Mouse (Mus musculus) midbrain, embryonic 15.5 days (tissue): ENCODE results near the gene Smndc1. TPM values are rescaled to one million over a fixed set of nuclear protein-coding genes. Genes with fewer than 3 reads are reported as not detected.

Experiments used
- ATAC-seq: fragments of 200-750 bp; cut with Nextera tagmentation; replicated peaks from 2 replicates; pipeline ENCODE4 v1.8.0; 2017; ENCODE audit warnings: moderate TSS enrichment
- H3K27ac ChIP-seq: fragments of 300-500 bp; sonication (generic); 2 replicates; pipeline ENCODE4 v1.5.1; 2015; ENCODE audit warnings: mild to moderate bottlenecking, inconsistent platforms
- H3K27me3 ChIP-seq: fragments of 300-500 bp; sonication (generic); replicated peaks from 2 replicates; pipeline ENCODE4 v1.6.1; 2015; ENCODE audit warnings: inconsistent platforms
- H3K36me3 ChIP-seq: fragments of 300-500 bp; sonication (generic); replicated peaks from 2 replicates; pipeline ENCODE4 v1.6.1; 2015; ENCODE audit warnings: inconsistent platforms
- H3K4me1 ChIP-seq: fragments of 300-500 bp; sonication (generic); 2 replicates; pipeline ENCODE4 v1.6.1; 2015; ENCODE audit warnings: inconsistent platforms
- H3K4me2 ChIP-seq: fragments of 300-500 bp; sonication (generic); 2 replicates; pipeline ENCODE4 v1.6.1; 2015; ENCODE audit warnings: inconsistent platforms, mild to moderate bottlenecking, moderate library complexity
- H3K4me3 ChIP-seq: fragments of 300-500 bp; sonication (generic); 2 replicates; pipeline ENCODE4 v1.5.1; 2015; ENCODE audit warnings: mild to moderate bottlenecking, inconsistent platforms
- H3K9ac ChIP-seq: fragments of 300-500 bp; sonication (generic); 2 replicates; pipeline ENCODE4 v1.6.1; 2015; ENCODE audit warnings: mild to moderate bottlenecking, inconsistent platforms
- H3K9me3 ChIP-seq: fragments of 300-500 bp; sonication (generic); 2 replicates; pipeline ENCODE4 v1.6.1; 2016; ENCODE audit warnings: inconsistent platforms
- WGBS: fragments of 180-500 bp; shearing (Covaris S2); methylation state at CpG from one replicate; pipeline ENCODE4 v1.1.7; 2015; ENCODE audit warnings: mixed read lengths; 5-methylcytosine and 5-hydroxymethylcytosine counted together
- polyA plus RNA-seq: library from polyadenylated mRNA; unstranded; fragments of >200 nt; fragmentation: Nextera tagmentation; extraction: Ambion mirVana; gene quantifications from 2 replicates; pipeline ENCODE4 v1.2.1, GENCODE M21; 2015

Gene Smndc1
- polyA plus RNA-seq, 1 experiment from 2014 or later, result 31.9 TPM

DNA sequence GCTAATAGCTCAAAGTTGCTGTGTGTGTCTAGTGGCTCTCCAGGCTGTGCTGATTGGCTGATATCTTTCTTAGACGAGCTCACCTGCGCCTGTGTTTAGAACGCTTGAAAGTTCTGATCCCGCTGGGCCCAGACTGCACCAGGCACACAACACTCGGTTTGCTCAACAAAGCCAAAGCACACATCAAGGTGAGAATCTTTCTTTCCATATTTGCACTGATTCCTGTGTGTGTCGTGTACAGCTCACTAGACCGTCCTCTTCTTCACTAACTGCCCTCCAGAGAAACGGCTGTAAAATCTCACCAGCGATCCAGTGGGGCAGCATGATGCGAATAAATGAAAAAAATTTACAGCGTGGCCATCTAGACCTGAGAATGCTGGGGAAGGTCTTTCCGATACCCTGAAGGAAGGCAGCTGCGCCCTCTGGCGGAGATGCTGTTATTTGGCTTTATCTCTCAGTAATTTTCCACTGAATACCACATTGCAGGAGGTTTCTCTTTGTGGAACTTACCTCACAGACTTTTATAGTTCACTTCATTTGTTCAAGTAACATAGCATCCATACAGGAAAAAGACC, 20.8 kb downstream of the Smndc1 start:
- peak; percentile 62 for ATAC-seq
- WGBS, result 35% methylated on average over 14 of the region's 14 CpGs
- no peak overlapping the region for H3K9ac ChIP-seq
- H3K36me3 ChIP-seq, result peaks cover 2% of the 10 kb centered on the region; the same call in 1 of the 2 replicates
- peaks cover 11% of the 10 kb centered on the region for H3K4me1 ChIP-seq
- H3K27me3 ChIP-seq, result no peaks in the 10 kb centered on the region
- H3K4me3 ChIP-seq, result no peak overlapping the region
- no peaks in the 10 kb centered on the region for H3K9me3 ChIP-seq
- H3K4me2 ChIP-seq, result no peak overlapping the region
- no peak overlapping the region for H3K27ac ChIP-seq

DNA sequence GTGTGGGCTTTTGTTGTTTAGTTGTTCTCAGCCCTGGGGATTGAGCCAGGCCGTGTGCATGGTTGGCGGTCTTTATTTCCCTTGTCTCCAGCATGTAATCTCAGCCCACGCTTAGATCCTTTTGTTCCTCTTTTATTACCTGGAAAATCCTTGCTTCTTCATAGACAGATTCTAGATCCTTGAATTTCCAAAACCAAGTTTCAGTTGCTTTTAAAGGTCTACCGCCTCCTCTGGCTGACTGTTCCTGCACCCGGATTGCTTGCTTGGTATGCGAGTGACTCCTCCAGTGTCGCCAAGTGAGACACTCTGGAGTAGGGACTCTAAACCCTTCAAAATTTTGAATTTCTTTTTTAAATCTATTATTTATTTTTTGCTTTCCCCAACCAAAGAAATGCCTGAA, 23.5 kb downstream of the Smndc1 start:
- H3K9me3 ChIP-seq, result no peaks in the 10 kb centered on the region
- peaks cover 11% of the 10 kb centered on the region for H3K4me1 ChIP-seq
- no peaks in the 10 kb centered on the region for H3K27me3 ChIP-seq
- WGBS, result 60% methylated on average over 7 of the region's 7 CpGs
- no peak overlapping the region for H3K9ac ChIP-seq
- H3K4me2 ChIP-seq, result no peak overlapping the region
- no peaks in the 10 kb centered on the region; the same call in 1 of the 2 replicates for H3K36me3 ChIP-seq
- no peak overlapping the region for H3K27ac ChIP-seq
- no peak overlapping the region for H3K4me3 ChIP-seq
- ATAC-seq, result no peak

DNA sequence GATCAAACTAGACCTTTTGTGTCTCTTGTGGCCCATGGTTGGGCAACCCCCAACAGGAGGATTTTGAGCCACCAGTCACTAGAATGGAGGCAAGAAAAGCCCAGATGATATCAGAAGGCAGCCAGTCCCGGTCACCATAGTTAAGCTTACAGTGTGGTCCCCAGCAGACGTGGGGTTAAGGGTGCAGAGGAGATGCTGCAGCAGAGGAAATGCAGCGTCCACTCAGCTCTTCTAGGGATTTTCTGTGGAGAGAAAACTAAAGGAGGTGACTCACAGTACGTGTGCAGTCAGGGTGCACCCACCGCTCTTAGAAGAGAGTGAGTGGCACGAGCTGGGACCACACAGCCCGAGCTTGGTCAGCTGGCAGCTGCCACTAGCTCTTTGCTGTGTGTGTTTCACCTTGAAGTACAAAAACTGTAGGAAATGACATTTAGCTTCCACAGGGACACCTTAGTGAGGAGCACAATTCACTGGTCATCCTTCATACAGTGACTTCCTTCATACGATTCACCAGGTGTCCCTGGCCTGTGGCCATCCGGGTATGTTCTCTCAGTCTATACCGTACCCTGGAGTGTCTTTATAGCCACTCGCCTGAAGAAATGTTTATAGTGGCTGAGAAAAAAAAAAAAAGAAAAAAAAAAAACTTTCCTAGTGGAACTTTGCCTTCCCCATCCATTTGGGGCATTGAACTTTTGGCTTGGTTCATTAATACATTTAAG, 24.2 kb downstream of the Smndc1 start:
- no peaks in the 10 kb centered on the region for H3K9me3 ChIP-seq
- no peaks in the 10 kb centered on the region for H3K27me3 ChIP-seq
- no peak overlapping the region for H3K9ac ChIP-seq
- H3K36me3 ChIP-seq, result no peaks in the 10 kb centered on the region; the same call in 1 of the 2 replicates
- H3K4me1 ChIP-seq, result peaks cover 11% of the 10 kb centered on the region
- no peak overlapping the region for H3K4me3 ChIP-seq
- no peak for ATAC-seq
- 83% methylated on average over 11 of the region's 11 CpGs for WGBS
- no peak overlapping the region for H3K4me2 ChIP-seq
- no peak overlapping the region for H3K27ac ChIP-seq

DNA sequence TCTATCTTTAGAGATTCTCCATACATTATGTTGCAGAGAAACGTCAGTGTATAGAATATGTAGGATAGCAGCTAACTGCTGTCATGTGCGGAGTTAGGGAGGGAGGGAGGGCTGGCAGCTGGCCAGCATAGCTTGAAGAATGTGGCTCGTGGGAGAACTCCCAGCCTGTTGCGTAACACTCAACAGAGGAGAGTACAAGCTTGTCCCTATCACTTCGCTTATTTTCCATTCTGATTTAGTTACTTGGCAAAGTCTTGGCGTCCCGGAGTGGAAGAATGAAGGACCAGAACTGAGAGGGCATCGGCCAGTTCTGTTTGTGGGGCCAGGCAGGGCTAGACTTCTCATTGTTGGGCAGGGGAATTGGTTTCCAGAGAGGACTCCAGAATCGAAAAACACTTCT, 25.4 kb downstream of the Smndc1 start:
- WGBS, result 41% methylated on average over 9 of the region's 9 CpGs
- no peak overlapping the region for H3K4me2 ChIP-seq
- no peak overlapping the region for H3K4me3 ChIP-seq
- H3K27ac ChIP-seq, result 0 out of 2 replicates have a peak overlapping the region, but pooled peaks have one; percentile 26
- no peaks in the 10 kb centered on the region for H3K9me3 ChIP-seq
- ATAC-seq, result no peak
- H3K9ac ChIP-seq, result no peak overlapping the region
- no peaks in the 10 kb centered on the region for H3K36me3 ChIP-seq
- H3K27me3 ChIP-seq, result no peaks in the 10 kb centered on the region
- H3K4me1 ChIP-seq, result peaks cover 18% of the 10 kb centered on the region

DNA sequence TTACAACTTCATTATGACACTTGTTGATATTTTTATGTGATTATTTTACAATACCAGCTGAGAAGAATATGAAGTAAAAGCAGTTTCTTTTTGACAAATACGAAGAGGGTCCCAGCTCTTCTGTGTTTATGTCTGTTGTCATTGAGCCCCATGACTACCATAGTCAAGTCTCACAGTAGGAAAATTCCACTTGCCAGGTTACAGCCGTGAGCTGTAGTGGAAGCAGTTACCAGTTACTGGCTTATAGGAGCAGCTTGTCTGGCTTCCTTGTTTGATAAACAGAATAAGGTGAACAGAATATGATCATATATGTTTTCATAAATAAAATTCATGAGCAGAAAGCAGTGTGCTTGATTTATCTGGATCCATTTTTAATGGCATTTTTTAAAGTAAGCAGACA, 25.8 kb downstream of the Smndc1 start:
- H3K9ac ChIP-seq, result no peak overlapping the region
- no peak for ATAC-seq
- no peaks in the 10 kb centered on the region for H3K36me3 ChIP-seq
- H3K4me1 ChIP-seq, result peaks cover 21% of the 10 kb centered on the region
- 68% methylated on average over 2 of the region's 2 CpGs for WGBS
- no peak overlapping the region for H3K4me3 ChIP-seq
- H3K4me2 ChIP-seq, result no peak overlapping the region
- H3K9me3 ChIP-seq, result no peaks in the 10 kb centered on the region
- no peaks in the 10 kb centered on the region for H3K27me3 ChIP-seq
- no peak overlapping the region for H3K27ac ChIP-seq

DNA sequence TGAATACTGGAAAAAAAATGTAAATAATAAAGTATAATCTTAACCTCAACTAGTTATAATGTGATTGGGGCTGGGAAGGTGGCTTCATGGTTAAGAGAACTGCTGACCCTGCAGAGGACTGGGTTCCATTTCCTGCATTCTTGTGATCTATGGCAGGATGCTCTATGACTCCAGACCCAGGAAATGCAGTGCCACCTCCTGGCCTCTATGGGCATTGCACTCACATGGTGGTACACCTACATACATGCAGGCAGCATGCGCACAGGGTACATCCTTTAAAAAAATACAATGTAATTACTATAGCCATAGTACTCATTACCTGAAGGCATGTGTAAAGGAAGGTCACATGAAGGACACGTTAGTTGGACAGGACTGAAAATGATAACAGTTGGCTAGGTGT, 27.4 kb downstream of the Smndc1 start:
- Histone ChIP-seq H3K4me1 (peaks cover 24% of the 10 kb centered on the region), H3K4me2 (no peak overlapping the region), H3K27ac (no peak overlapping the region), H3K36me3 (no peaks in the 10 kb centered on the region), H3K27me3 (no peaks in the 10 kb centered on the region), H3K9me3 (no peaks in the 10 kb centered on the region), H3K4me3 (no peak overlapping the region), H3K9ac (no peak overlapping the region)
- 50% methylated on average over 2 of the region's 2 CpGs for WGBS
- ATAC-seq, result no peak

DNA sequence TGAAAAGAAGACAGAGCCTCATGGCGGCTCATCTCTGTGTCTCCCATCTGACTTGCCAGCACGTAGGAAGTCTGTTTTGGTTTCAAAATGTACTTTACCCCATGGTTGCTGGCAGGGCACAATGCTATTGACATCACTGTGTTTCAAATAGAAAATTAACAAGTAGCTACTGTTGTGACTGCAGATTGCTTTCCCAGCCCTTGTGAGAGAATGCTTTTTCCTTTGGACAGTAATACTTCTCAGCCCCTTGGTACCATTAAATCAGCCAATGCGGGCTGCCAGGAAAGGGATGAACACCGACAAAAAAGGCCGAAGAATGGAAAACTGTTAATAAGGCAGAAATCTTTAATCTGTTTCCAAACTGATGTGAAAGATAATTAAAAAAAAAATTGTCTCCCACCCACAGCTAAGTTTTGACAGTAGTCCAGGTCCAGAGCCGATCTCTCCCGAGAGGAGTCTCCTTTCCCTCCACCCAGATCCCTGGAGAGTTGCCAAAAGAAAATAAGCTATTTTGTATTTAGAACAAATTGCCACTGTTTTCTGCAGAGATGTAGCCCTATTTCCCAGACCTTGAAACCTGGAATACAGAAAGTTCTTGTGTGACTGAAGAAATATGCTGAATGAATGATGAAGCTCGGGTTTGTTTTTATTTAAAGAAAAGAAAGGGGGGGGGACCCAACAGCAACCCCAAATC, 30.0 kb downstream of the Smndc1 start:
- Histone ChIP-seq H3K4me1 (peaks cover 17% of the 10 kb centered on the region), H3K9me3 (no peaks in the 10 kb centered on the region), H3K4me3 (no peak overlapping the region), H3K4me2 (peak overlapping the region; percentile 34; the same call in 1 of the 2 replicates), H3K27ac (peak overlapping the region; percentile 59), H3K27me3 (no peaks in the 10 kb centered on the region), H3K9ac (no peak overlapping the region), H3K36me3 (no peaks in the 10 kb centered on the region)
- WGBS, result 49% methylated on average over 8 of the region's 8 CpGs
- no peak for ATAC-seq

DNA sequence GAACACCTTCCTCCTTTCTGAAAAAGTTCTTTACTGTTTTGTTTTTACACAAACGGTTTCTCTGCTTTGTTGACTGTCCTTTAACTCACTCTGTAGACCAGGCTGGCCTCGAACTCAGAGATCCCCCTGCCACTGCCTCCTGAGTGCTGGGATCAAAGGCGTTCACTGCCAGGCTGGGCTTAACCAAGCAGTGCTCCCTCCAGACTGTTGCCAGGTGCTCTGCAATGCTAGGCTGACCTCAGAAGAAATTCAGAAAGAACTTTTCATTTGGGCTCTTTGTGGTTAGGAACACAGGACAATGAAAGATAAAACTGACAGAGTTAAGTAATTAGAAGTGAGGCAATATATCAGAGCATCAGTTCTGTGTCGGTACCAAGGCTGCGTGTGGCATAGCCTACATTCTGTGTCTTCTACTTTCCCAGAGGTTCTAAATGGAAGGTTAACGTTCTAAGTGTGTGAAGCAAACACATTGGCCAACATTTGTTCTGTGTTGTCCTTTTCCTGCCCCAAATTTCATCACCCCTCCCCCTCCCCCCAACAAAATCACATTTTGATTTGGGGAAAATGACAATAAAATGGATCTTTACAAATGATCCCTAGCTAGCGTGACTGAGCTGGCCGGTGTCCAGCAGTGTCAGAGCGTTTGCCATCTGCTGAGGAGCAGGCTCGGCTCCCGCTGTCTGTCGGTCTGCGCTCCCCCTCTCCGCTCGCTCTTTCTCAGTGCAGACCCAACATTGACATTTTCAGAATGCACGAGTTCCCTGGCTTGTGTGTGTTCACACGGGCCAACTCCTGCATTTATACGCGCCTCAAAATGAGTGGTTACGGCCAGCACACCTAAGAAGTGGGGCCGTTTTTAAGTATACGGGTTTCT, 31.0 kb downstream of the Smndc1 start:
- H3K4me3 ChIP-seq, result 0 out of 2 replicates have a peak overlapping the region, but pooled peaks have one; percentile 1
- ATAC-seq, result peak; percentile 78
- peaks cover 17% of the 10 kb centered on the region for H3K4me1 ChIP-seq
- 41% methylated on average over 22 of the region's 22 CpGs for WGBS
- H3K4me2 ChIP-seq, result peak overlapping the region; percentile 34
- H3K9me3 ChIP-seq, result no peaks in the 10 kb centered on the region
- no peaks in the 10 kb centered on the region for H3K36me3 ChIP-seq
- peak overlapping the region; percentile 59 for H3K27ac ChIP-seq
- no peak overlapping the region for H3K9ac ChIP-seq
- no peaks in the 10 kb centered on the region for H3K27me3 ChIP-seq

DNA sequence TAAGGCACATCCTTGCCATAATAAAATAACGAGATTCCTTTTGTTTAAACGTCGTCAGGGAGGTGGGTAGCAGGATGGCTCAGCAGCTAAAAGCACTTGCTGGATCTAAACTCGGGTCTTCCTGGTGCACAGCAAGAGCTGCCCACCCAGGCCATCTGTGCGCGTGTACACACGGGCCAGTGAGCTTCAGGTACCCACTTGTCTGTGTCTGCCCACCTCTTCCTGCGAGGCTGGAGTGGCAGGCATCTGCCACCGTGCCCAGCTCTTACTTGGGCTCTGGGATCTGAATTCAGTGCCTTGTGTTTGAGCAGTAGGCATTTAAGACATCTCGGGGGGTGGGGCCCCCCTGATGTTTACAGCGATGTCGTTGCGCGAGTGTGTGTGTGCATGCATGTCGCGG, 35.3 kb downstream of the Smndc1 start:
- WGBS, result 86% methylated on average over 16 of the region's 16 CpGs
- peaks cover 14% of the 10 kb centered on the region for H3K4me1 ChIP-seq
- H3K9ac ChIP-seq, result no peak overlapping the region
- H3K27me3 ChIP-seq, result no peaks in the 10 kb centered on the region
- H3K4me3 ChIP-seq, result no peak overlapping the region
- no peak overlapping the region for H3K4me2 ChIP-seq
- no peak for ATAC-seq
- no peak overlapping the region for H3K27ac ChIP-seq
- no peaks in the 10 kb centered on the region for H3K36me3 ChIP-seq
- H3K9me3 ChIP-seq, result no peaks in the 10 kb centered on the region

DNA sequence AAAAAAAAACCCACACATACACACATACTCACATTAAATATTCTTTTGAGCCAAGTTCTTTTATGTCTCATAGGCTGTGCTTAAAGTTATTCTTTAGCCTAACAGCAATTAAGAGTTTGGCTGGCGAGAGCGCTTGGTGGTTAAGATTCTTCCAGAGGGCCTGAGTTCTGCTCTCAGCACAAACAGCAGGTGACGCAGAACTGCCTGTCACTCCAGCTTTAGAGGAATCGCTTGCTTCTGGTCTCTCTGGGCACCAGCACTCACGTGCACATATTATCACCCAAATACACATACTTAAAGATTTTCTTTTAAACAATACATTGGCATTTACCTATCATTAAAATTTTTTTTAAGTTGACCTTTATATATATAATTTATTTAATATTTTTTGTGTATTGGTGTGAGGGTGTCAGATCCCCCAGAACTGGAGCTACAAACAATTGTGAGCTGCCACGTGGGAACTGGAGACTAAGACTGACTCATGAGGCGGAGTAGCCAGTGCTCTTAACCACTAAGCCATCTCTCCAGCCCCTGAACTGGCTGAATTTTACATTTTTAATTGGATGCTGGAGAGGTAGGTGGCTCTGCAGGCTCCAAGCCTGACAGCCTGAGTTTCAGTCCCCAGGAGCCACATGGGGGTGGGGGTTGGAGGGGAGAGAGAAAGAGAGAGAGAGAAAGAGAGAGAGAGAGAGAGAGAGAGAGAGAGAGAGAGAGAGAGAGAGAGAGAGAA, 35.9 kb downstream of the Smndc1 start:
- no peak overlapping the region for H3K9ac ChIP-seq
- H3K4me2 ChIP-seq, result no peak overlapping the region
- no peak overlapping the region for H3K4me3 ChIP-seq
- peaks cover 8% of the 10 kb centered on the region for H3K4me1 ChIP-seq
- H3K36me3 ChIP-seq, result no peaks in the 10 kb centered on the region
- WGBS, result 62% methylated on average over 7 of the region's 7 CpGs
- H3K27me3 ChIP-seq, result no peaks in the 10 kb centered on the region
- no peaks in the 10 kb centered on the region for H3K9me3 ChIP-seq
- no peak for ATAC-seq
- H3K27ac ChIP-seq, result no peak overlapping the region

DNA sequence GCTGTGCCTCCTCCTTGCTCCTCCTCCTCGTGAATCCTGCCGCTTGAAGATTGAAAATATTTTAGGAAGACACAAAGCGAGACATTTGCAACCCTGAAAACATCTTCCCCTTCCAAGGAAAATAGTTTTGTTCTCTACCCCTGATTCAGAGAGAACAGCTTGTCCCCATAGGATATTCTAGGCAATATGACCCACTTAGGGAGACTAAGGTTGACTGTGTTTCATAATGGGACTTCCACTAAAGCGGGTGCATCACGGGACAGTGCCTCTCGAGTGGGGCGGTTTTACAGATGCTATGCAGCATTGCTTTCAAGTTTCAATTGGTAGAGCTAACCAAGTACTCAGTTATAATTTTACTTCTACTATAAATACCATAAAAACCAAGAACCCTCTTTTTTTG, 36.5 kb downstream of the Smndc1 start:
- no peaks in the 10 kb centered on the region for H3K9me3 ChIP-seq
- H3K4me2 ChIP-seq, result no peak overlapping the region
- no peaks in the 10 kb centered on the region for H3K36me3 ChIP-seq
- ATAC-seq, result no peak
- WGBS, result 87% methylated on average over 7 of the region's 7 CpGs
- no peak overlapping the region for H3K4me3 ChIP-seq
- H3K4me1 ChIP-seq, result 0 out of 2 replicates have a peak, but pooled peaks cover 3% of the 10 kb centered on the region
- no peaks in the 10 kb centered on the region for H3K27me3 ChIP-seq
- H3K9ac ChIP-seq, result no peak overlapping the region
- no peak overlapping the region for H3K27ac ChIP-seq
